Mouse (Mus musculus): ENCODE data around the gene Mark3. TPM values are rescaled to one million over a fixed set of nuclear protein-coding genes. Genes with fewer than 3 reads are reported as not detected.
A peak's percentile ranks its signal among the peaks of the same experiment; 100 is the strongest.

Mark3 gene
- polyA plus RNA-seq, 1 experiment from 2014 or later, result 47.0 TPM

DNA sequence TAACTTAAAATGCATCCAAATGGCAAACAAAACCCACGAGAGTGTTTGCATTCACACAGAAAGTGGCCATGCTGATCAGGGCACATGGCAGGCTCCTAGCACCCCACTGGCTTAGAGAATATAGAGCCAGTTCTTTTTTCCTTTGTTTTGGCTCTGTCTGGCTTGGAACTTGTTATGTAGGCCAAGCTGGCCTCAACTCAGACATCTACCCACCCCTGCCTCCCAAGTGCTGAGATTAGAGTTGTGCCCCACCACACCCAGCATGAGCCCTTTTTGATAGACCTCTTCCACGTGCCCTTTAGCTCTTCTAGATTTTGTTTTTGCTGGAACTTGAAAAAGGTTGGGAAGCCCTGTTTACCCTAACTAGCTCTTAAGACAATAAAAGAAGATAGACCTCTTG, 19.5 kb downstream of the Mark3 start:
- Histone ChIP-seq H3K36me3 (peaks cover 32% of the 10 kb centered on the region), H3K27ac (replicated peaks) (no peak overlapping the region), H3K9ac (replicated peaks) (no peak overlapping the region), H3K4me2 (no peak overlapping the region), H3K4me1 (0 out of 2 replicates have a peak, but pooled peaks cover 3% of the 10 kb centered on the region), H3K4me3 (replicated peaks) (no peak overlapping the region), H3K27me3 (replicated peaks) (no peaks in the 10 kb centered on the region), H3K9me3 (replicated peaks) (no peaks in the 10 kb centered on the region)
- WGBS, result 69% methylated on average over 2 of the region's 2 CpGs
- no peak for ATAC-seq (ENCODE audit: low FRiP score)

DNA sequence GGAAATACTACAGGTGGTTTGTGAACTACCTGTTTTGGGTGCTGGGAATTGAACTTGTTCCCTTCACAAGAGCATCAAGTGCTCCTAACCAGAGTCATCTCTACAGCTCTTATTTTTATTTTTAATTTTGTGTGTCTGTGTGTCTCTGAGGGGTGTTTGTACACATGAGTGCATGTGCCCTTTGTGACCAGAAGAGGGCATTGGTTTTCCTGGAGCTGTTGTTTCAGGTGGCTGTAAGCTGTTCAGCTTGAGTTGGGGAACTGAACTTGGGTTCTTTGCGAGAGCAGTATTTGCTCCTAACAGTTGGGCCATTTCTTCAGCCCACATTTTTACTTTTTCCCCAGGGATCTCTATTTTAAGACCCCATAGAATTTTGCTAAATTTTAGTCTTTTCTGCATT, 23.0 kb downstream of the Mark3 start:
- no peak overlapping the region for H3K4me3 ChIP-seq (replicated peaks)
- no peak overlapping the region for H3K27ac ChIP-seq (replicated peaks)
- WGBS, result 100% methylated on average over 1 of the region's 1 CpGs
- no peaks in the 10 kb centered on the region for H3K9me3 ChIP-seq (replicated peaks)
- H3K27me3 ChIP-seq (replicated peaks), result no peaks in the 10 kb centered on the region
- H3K36me3 ChIP-seq, result peaks cover 50% of the 10 kb centered on the region
- no peak for ATAC-seq (ENCODE audit: low FRiP score)
- H3K4me1 ChIP-seq, result 0 out of 2 replicates have a peak, but pooled peaks cover 3% of the 10 kb centered on the region
- no peak overlapping the region for H3K9ac ChIP-seq (replicated peaks)
- H3K4me2 ChIP-seq, result no peak overlapping the region

DNA sequence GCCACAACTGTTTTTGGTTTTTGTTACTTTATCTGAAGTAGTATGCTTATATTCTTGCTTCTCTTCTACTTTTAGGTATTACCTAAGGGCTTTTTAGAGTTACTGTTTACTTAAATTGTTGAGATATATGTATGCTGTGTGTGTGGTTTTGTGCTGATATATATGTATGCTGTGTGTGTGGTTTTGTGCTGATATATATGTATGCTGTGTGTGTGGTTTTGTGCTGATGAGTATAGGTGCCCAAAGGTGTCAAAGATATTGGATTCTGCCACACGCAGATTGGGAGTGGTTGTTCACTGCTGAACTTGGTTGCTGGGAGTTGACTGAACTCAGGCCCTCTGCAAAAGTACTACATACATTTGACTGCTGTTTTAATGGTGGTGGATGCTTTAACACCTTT, 24.6 kb downstream of the Mark3 start:
- no peaks in the 10 kb centered on the region for H3K4me1 ChIP-seq
- no peak overlapping the region for H3K27ac ChIP-seq (replicated peaks)
- no peak for ATAC-seq (ENCODE audit: low FRiP score)
- H3K9me3 ChIP-seq (replicated peaks), result no peaks in the 10 kb centered on the region
- no peak overlapping the region for H3K4me2 ChIP-seq
- H3K4me3 ChIP-seq (replicated peaks), result no peak overlapping the region
- peaks cover 43% of the 10 kb centered on the region for H3K36me3 ChIP-seq
- 96% methylated on average over 1 of the region's 1 CpGs for WGBS
- H3K9ac ChIP-seq (replicated peaks), result no peak overlapping the region
- no peaks in the 10 kb centered on the region for H3K27me3 ChIP-seq (replicated peaks)

DNA sequence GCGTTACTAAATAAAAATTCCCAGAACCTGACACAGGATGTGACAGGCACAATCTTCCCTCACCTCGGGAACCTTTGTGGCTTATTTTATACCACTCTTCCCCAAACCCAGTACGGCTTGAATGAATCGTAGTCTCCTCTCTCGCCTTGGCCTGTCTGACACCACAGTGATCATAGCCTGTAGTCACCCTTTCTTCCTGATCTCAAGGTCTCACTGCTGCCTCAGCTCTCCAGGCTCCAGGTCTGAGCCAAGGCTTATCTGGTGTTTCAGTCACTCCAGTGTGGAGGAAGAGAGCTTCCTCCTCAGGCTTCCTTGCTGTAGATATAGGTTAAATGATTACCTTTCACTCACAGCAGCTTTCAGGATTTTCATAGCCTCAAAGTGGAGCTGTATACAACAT, 25.3 kb downstream of the Mark3 start:
- no peak overlapping the region for H3K4me3 ChIP-seq (replicated peaks)
- H3K4me2 ChIP-seq, result no peak overlapping the region
- H3K9me3 ChIP-seq (replicated peaks), result no peaks in the 10 kb centered on the region
- no peak for ATAC-seq (ENCODE audit: low FRiP score)
- H3K4me1 ChIP-seq, result no peaks in the 10 kb centered on the region
- H3K36me3 ChIP-seq, result peaks cover 44% of the 10 kb centered on the region
- no peak overlapping the region for H3K27ac ChIP-seq (replicated peaks)
- no peak overlapping the region for H3K9ac ChIP-seq (replicated peaks)
- WGBS, result 95% methylated on average over 5 of the region's 5 CpGs
- H3K27me3 ChIP-seq (replicated peaks), result no peaks in the 10 kb centered on the region

DNA sequence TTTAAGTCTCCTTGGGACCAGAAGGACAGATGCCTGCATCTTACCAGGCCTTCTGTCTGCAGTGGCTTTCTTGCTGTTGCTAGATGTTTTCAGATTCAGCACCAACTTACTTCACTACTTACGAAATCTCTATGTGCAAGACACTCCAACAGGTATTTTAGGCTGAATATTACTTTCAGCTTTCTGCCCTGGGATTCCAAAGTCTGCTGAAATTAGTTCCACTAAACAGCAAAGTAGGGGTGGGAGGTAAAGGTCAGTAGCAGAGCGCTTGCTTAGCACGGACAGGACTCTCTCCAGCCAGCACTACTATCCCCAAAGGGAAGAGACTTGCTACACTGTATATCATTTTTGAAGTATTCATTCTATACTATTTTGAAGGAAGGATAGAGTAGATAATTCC, 29.5 kb downstream of the Mark3 start:
- no peaks in the 10 kb centered on the region for H3K4me1 ChIP-seq
- H3K4me2 ChIP-seq, result no peak overlapping the region
- H3K4me3 ChIP-seq (replicated peaks), result no peak overlapping the region
- ATAC-seq (ENCODE audit: low FRiP score), result no peak
- no peaks in the 10 kb centered on the region for H3K9me3 ChIP-seq (replicated peaks)
- H3K27ac ChIP-seq (replicated peaks), result no peak overlapping the region
- no peak overlapping the region for H3K9ac ChIP-seq (replicated peaks)
- WGBS, result 92% methylated on average over 3 of the region's 3 CpGs
- peaks cover 38% of the 10 kb centered on the region for H3K36me3 ChIP-seq
- H3K27me3 ChIP-seq (replicated peaks), result no peaks in the 10 kb centered on the region

DNA sequence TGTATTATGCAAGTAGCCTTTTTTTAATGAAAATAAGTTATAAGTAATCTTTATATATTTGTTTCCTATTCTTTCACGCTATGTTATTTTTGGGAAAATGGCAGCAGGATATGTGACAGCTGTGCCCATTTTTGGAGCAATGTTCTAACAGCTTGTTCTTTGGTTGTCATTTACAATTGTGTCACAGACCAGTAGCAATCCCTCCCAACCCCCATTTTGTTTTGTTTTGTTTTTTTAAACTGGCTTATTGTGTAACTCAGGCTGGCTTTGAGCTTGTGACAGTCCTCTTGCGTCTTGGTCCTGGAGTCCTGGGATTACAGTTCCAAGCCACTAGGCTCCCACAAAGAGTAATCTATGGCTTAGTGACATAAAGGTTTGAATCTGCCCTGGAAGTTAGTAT, 31.3 kb downstream of the Mark3 start:
- no peak for ATAC-seq (ENCODE audit: low FRiP score)
- no peak overlapping the region for H3K27ac ChIP-seq (replicated peaks)
- H3K36me3 ChIP-seq, result peaks cover 30% of the 10 kb centered on the region
- WGBS, result 95% methylated on average over 2 of the region's 2 CpGs
- H3K4me1 ChIP-seq, result no peaks in the 10 kb centered on the region
- H3K9ac ChIP-seq (replicated peaks), result no peak overlapping the region
- H3K27me3 ChIP-seq (replicated peaks), result no peaks in the 10 kb centered on the region
- no peak overlapping the region for H3K4me3 ChIP-seq (replicated peaks)
- H3K9me3 ChIP-seq (replicated peaks), result no peaks in the 10 kb centered on the region
- H3K4me2 ChIP-seq, result no peak overlapping the region

DNA sequence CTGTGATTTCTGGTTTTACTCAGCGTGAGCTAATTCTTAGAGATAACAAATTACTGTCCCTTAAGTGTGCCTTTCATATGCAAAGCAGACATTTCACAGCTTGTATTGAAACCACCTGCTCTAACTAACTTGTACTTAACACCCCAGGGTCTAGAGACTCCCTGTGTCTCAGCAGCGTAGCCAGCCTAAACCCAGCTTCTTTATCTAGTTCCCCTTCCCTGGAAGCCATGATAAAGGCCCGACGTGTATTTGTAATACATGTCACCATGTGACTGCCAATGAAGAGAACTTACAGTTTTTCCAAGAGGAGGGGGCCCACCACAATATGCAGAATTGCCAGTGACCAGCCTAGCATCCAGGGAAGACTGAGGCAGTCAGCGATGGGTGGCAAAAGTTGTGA, 33.7 kb downstream of the Mark3 start:
- ATAC-seq (ENCODE audit: low FRiP score), result no peak
- Histone ChIP-seq H3K4me2 (no peak overlapping the region), H3K4me3 (replicated peaks) (no peak overlapping the region), H3K4me1 (no peaks in the 10 kb centered on the region), H3K27ac (replicated peaks) (no peak overlapping the region), H3K36me3 (peaks cover 42% of the 10 kb centered on the region), H3K9me3 (replicated peaks) (no peaks in the 10 kb centered on the region), H3K27me3 (replicated peaks) (no peaks in the 10 kb centered on the region), H3K9ac (replicated peaks) (no peak overlapping the region)
- WGBS, result 32% methylated on average over 5 of the region's 5 CpGs

DNA sequence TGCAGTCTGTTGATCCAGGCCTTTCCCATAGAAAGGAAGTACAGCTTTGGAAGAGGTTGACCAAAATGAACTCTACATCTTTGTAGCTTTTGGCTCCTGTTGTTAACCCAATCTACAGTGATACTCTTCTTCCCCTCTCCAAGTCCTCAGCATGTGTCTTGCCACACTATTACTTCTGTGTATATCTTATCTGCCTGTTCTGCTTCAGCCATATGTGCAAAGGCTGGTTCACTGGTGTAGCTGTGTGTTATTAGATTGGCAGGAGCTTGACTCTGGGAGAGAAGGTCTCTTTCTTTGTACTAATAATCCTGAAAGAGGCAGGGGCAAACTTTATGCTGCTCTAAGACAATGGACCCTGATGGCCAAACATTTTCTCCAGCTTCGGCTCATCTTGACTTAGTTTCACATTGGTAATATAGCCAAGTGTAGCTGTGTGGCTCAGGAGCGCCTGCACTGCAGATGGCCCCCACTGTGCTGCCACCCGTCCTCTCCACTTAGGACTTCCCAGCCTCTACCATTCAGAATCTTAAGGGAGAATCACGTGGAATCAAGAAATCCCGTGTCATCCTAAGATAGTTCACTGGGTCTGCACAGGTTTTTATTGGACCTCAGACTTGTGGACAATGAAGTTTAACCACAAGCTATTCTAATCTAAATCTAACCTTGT, 40.3 kb downstream of the Mark3 start:
- no peak for ATAC-seq (ENCODE audit: low FRiP score)
- 89% methylated on average over 5 of the region's 5 CpGs for WGBS
- no peaks in the 10 kb centered on the region for H3K4me1 ChIP-seq
- no peaks in the 10 kb centered on the region for H3K27me3 ChIP-seq (replicated peaks)
- H3K9me3 ChIP-seq (replicated peaks), result no peaks in the 10 kb centered on the region
- H3K9ac ChIP-seq (replicated peaks), result no peak overlapping the region
- no peak overlapping the region for H3K4me3 ChIP-seq (replicated peaks)
- no peak overlapping the region for H3K27ac ChIP-seq (replicated peaks)
- peaks cover 42% of the 10 kb centered on the region for H3K36me3 ChIP-seq
- no peak overlapping the region for H3K4me2 ChIP-seq

DNA sequence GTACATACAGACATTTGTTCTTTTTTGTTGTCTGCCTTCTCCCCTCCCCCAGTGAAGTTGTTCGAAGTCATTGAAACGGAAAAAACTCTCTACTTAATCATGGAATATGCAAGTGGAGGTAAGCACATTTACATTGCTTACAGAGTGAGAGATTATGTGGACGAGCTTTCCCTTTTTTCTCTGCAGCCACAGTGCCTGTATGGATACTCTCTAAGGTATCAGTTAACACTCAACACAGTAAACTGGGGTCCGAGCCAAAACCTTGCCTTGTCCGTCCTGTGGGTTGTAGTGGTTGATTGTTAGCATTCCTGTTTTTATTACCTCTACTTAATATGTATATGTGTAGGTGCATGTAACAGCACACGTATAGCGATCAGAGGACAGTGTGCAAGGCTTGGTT, 43.9 kb downstream of the Mark3 start:
- 90% methylated on average over 7 of the region's 7 CpGs for WGBS

DNA sequence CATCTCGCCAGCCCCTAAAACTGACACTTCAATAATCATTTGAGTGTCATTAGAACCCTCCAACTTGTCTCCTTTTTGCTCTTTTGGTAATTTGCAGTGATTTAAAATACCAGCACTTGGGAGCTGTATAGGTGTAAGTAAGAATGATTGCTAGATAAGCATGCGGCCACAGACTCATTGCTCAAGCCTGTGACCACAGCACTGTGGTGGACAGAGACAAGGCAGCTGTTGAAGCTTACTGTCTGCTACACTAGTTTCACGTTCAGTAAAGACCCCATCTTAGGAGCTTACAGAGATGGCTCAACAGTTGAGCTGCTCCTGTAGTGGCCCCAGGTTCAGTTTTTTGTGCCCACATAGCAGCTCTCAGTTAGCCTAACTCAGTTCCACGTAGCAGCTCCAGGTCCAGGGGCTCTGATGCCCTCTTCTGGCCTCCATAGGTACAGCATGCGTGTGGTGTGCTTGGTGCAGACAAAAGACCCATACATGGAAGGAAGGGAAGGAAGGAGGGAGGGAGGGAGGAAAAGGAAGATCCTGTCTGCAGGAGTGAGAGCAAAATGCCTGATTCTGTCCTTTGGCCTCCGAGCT, 73.8 kb downstream of the Mark3 start:
- ATAC-seq (ENCODE audit: low FRiP score), result peak; percentile 82
- Histone ChIP-seq H3K9ac (replicated peaks) (no peak overlapping the region), H3K4me3 (replicated peaks) (no peak overlapping the region), H3K4me1 (no peaks in the 10 kb centered on the region), H3K9me3 (replicated peaks) (no peaks in the 10 kb centered on the region), H3K4me2 (no peak overlapping the region), H3K27me3 (replicated peaks) (no peaks in the 10 kb centered on the region), H3K27ac (replicated peaks) (0 out of 2 replicates have a peak overlapping the region, but pooled peaks have one; percentile 28), H3K36me3 (peaks cover 87% of the 10 kb centered on the region)
- 58% methylated on average over 6 of the region's 6 CpGs for WGBS

More for the DNA sequence above, 43.9 kb downstream of the Mark3 start:
- Histone ChIP-seq H3K4me1 (no peaks in the 10 kb centered on the region), H3K9ac (replicated peaks) (no peak overlapping the region), H3K27ac (replicated peaks) (no peak overlapping the region), H3K9me3 (replicated peaks) (no peaks in the 10 kb centered on the region), H3K4me3 (replicated peaks) (no peak overlapping the region), H3K27me3 (replicated peaks) (no peaks in the 10 kb centered on the region), H3K4me2 (no peak overlapping the region), H3K36me3 (peaks cover 45% of the 10 kb centered on the region)
- ATAC-seq (ENCODE audit: low FRiP score), result no peak

DNA sequence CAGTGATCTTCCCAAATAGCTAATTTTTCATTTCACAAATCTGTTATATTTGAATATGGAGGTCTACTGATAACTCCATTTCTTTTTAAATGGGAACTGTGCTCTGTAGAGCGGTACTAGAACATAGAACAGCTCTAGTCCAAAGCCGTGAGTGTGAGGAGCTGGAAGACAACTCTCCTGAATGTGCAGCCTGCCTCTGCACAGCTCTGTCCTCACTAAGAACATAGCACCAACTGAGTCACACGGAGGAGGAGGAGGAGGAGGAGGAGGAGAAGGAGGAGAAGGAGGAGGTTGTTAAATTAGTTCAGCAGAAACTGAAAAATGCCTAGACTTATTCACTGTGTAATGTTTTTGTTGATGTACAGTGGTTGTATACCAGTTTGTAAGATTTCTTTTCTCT, 78.6 kb downstream of the Mark3 start:
- peaks cover 79% of the 10 kb centered on the region for H3K36me3 ChIP-seq
- ATAC-seq (ENCODE audit: low FRiP score), result no peak
- WGBS, result 79% methylated on average over 3 of the region's 3 CpGs

DNA sequence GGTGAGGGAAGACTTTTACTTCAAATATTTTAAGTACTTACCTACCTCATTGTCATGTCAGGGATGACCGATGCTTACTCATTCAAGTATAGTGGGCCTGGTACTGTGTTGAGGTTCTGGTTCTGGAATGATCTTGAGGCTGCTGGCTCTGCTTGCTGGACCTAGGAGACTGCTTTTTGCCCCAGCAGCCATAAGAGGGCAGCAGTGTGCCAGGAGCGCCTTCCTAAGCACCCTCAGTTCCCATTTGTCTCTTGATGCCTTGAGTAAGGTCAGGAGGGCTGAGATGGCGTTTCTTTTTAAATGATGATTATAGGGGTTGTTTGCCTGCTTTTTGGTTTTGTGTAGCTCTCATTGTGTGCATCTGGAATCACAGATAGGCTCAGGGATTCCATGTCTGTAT, 79.1 kb downstream of the Mark3 start:
- Histone ChIP-seq H3K27ac (replicated peaks) (no peak overlapping the region), H3K4me1 (no peaks in the 10 kb centered on the region), H3K36me3 (peaks cover 78% of the 10 kb centered on the region), H3K27me3 (replicated peaks) (no peaks in the 10 kb centered on the region), H3K4me2 (no peak overlapping the region), H3K9me3 (replicated peaks) (no peaks in the 10 kb centered on the region), H3K4me3 (replicated peaks) (no peak overlapping the region), H3K9ac (replicated peaks) (0 out of 2 replicates have a peak overlapping the region, but pooled peaks have one; percentile 4)
- WGBS, result 37% methylated on average over 3 of the region's 3 CpGs
- ATAC-seq (ENCODE audit: low FRiP score), result peak; percentile 63; the same call in 1 of the 2 replicates

More for the DNA sequence above, 78.6 kb downstream of the Mark3 start:
- no peaks in the 10 kb centered on the region for H3K27me3 ChIP-seq (replicated peaks)
- no peak overlapping the region for H3K27ac ChIP-seq (replicated peaks)
- no peak overlapping the region for H3K4me2 ChIP-seq
- no peak overlapping the region for H3K4me3 ChIP-seq (replicated peaks)
- no peak overlapping the region for H3K9ac ChIP-seq (replicated peaks)
- H3K4me1 ChIP-seq, result no peaks in the 10 kb centered on the region
- H3K9me3 ChIP-seq (replicated peaks), result no peaks in the 10 kb centered on the region
